Mouse (Mus musculus) ovary, adult 18-20 months (tissue): ENCODE measurements at regions not wholly inside any gene's neighbourhood (a gene's known extent, or its start where the extent isn't known, plus 50 kb on each side); places are given as distances from the start of the nearest gene placed in this dataset.
A peak's percentile ranks its signal among the peaks of the same experiment; 100 is the strongest.

Experiments
- DNase-seq: peaks from one replicate; pipeline ENCODE4 v3.0.0; 2022; ENCODE audit warnings: low spot score, mixed read lengths

- no peak for DNase-seq
Observed at GRCm38 (mm10) chr9:102782926-102783850, 51.5 kb upstream of the Ryk start.

GRCm38 (mm10) chr9:102784329-102785026, 50.2 kb upstream of the Ryk start:
- peak; percentile 72 for DNase-seq
